Mouse (Mus musculus): Measurements from ENCODE around the gene Zfp383.
"Not testable (repeated sequence)": the region's sequence is repeated elsewhere in the genome, so short reads cannot be mapped to it uniquely, and the experiment has no call there.

The Zfp383 gene

GRCm38 (mm10) chr7:29938856-29939255 is 30.8 kb downstream of the Zfp383 start:
- DNase-seq (ENCODE audit: low spot score in 2 of 2), result peak; percentile 40 to 46

DNA sequence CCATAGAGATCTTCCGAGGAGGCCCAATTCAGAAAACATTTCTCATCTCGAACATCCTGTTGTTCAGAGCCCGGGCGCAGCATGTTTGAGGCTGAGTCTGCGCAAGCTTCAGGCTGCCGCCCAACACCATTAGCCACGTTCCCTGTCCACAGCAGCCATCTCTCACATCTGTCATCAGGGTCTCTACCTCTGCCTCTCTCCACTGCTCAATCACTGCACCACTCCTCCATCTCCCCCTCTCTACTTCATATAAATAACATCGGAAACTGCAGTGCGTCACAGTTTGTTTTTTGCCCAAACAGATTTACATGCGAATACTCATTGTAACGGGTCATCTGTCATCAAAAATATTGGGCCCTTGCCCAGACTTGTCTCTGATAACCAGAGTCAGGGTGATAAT is 33.0 kb downstream of the Zfp383 start:
- DNase-seq (ENCODE audit: low spot score in 2 of 2), result no peak

DNA sequence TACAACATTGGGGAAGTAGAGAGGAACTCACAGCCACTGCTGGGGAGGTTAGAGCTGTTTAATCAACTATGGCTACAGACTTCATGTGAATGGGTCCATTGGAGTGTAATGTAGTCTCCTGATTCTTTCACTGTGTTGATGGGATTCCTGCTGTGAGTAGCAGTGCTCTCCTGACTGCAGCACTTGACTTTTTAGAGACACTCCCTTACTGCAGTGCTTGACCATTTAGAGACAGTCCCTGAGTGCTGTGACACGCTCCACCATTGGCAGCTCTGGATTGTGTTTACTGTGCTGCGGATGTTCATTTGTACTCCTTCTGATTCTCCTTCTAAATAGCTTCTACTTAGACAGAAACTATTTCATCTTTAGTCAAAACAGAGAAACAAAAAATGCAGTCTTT is 34.7 kb downstream of the Zfp383 start:
- DNase-seq (ENCODE audit: low spot score in 2 of 2), result no peak

DNA sequence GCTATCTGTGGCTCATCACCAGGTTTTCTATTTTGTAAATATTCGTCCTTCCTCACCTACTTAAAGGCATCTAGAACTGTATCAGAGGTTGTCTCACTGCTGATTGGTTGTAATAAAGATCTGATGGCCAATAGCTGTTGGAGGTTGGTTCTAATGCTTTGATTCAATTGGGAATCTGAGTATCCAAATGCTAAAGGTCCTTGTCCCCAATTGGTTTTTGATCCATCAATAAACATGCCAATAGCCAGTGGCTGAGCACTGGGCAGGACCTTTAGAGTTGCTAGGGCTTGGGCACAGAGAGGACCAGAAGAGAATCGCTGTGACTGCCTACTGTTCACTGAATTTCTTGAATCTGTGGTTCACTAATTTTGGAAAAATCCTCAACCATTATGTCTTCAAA is 35.7 kb downstream of the Zfp383 start:
- DNase-seq (ENCODE audit: low spot score in 2 of 2), result no peak

DNA sequence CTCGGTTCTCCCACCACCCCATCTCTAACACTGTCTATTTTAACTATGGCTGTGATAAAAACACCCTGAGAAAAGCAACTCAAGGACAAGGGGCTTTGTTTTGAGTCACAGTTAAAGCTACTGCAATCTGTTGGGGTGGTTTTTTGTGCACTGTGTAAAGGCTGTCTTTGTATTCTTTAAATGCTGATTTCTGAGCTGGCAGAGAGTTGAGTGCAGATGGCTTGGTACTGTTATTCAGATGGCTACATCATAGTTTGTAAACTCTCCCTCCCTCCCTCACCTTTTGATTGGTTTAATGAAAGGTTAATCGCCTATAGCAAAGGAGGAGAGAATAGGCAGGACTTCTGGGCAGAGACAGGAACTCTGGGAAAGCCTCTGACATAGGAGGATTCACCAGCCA is 36.2 kb downstream of the Zfp383 start:
- no peak for DNase-seq (ENCODE audit: low spot score in 2 of 2)

GRCm38 (mm10) chr7:29953086-29953485 is 45.1 kb downstream of the Zfp383 start:
- DNase-seq (ENCODE audit: low spot score in 2 of 2), result no peak

- DNase-seq (ENCODE audit: low spot score in 2 of 2), result peak; percentile 67 to 73
Observed at GRCm38 (mm10) chr7:29953513-29954401, 45.7 kb downstream of the Zfp383 start, which contains the start of gene Zfp74. Gene Zfp74 (minus strand): TSS chr7:29954089.

- DNase-seq (ENCODE audit: low spot score in 2 of 2), result peak in 1 of 2 experiments; percentile 20
Observed at GRCm38 (mm10) chr7:29954731-29955130, 46.7 kb downstream of the Zfp383 start.

GRCm38 (mm10) chr7:29956257-29956656 is 48.2 kb downstream of the Zfp383 start:
- no peak for DNase-seq (ENCODE audit: low spot score in 2 of 2)

DNA sequence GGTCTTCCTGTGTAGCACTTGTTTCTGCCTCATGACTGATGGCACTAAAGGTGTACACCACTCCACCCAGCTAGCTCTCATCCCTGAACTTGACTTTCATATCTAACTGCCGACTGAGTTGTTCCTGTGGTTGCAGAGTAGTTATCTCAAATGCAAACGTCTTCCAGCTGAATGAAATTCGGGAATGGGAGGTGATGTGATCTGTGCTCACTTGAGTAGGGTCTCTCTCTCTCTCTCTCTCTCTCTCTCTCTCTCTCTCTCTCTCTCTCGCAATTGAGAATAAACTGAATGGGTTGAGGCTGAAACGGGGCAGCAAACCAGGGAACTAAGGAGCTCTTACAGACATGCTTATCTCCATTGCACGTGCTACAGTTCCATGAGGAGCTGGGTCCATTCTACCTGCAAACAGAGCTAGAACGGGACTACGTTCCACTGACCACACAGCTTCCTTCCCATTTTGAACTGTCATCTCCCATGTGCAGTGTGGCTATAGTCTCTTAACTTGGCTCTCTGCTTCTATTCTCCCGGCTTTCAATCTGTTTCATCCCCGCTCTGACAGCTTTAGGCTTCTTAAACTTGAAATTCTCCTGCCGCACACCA is 50.2 kb downstream of the Zfp383 start:
- no peak for DNase-seq (ENCODE audit: low spot score in 2 of 2)

GRCm38 (mm10) chr7:29959004-29959403 is 51.0 kb downstream of the Zfp383 start:
- no peak for DNase-seq (ENCODE audit: low spot score in 2 of 2)

- not testable (repeated sequence) for DNase-seq (ENCODE audit: low spot score in 2 of 2)
Observed at GRCm38 (mm10) chr7:29965115-29965810, 57.2 kb downstream of the Zfp383 start.

All from spleen, postnatal 36 days (tissue).